Mouse (Mus musculus) forebrain, postnatal 0 days (tissue): ENCODE measurements at regions not wholly inside any gene's neighbourhood (a gene's known extent, or its start where the extent isn't known, plus 50 kb on each side); places are given as distances from the start of the nearest gene placed in this dataset.

Source experiments
- ATAC-seq: fragments of 200-750 bp; cut with Nextera tagmentation; 2 replicates; pipeline ENCODE4 v1.8.0; 2017; ENCODE audit warnings: mild to moderate bottlenecking, moderate library complexity
- DNase-seq: peaks from one replicate; pipeline ENCODE4 v3.0.0-alpha.2; 2015
- H3K27ac ChIP-seq: fragments of 300-500 bp; sonication (generic); 2 replicates; pipeline ENCODE4 v1.5.1; 2014; ENCODE audit warnings: low read depth, mild to moderate bottlenecking, antibody characterized with exemption, low read length, moderate library complexity, mixed read lengths
- H3K27me3 ChIP-seq: fragments of 300-500 bp; sonication (generic); 2 replicates; pipeline ENCODE4 v1.6.1; 2014; ENCODE audit warnings: mild to moderate bottlenecking, low read length, mixed read lengths; ENCODE audit not compliant: insufficient read depth
- H3K36me3 ChIP-seq: fragments of 300-500 bp; sonication (generic); 2 replicates; pipeline ENCODE4 v1.6.1; 2014; ENCODE audit warnings: mild to moderate bottlenecking, moderate library complexity; ENCODE audit not compliant: insufficient read depth
- H3K4me1 ChIP-seq: fragments of 300-500 bp; sonication (generic); 2 replicates; pipeline ENCODE4 v1.6.1; 2014; ENCODE audit warnings: antibody characterized with exemption; ENCODE audit not compliant: insufficient read depth
- H3K4me2 ChIP-seq: fragments of 300-500 bp; sonication (generic); 2 replicates; pipeline ENCODE4 v1.6.1; 2014; ENCODE audit warnings: low read depth, mild to moderate bottlenecking, moderate library complexity
- H3K4me3 ChIP-seq: fragments of 300-500 bp; sonication (generic); 2 replicates; pipeline ENCODE4 v1.5.1; 2014; ENCODE audit warnings: low read depth, low read length, mixed read lengths
- H3K9ac ChIP-seq: fragments of 300-500 bp; sonication (generic); 2 replicates; pipeline ENCODE4 v1.6.1; 2014; ENCODE audit warnings: mild to moderate bottlenecking
- H3K9me3 ChIP-seq: fragments of 300-500 bp; sonication (generic); 2 replicates; pipeline ENCODE4 v1.6.1; 2016; ENCODE audit warnings: low read length
- CTCF ChIP-seq: sonication (generic); IDR thresholded peaks from 2 replicates; pipeline ENCODE4 v1.5.1; 2016; ENCODE audit warnings: antibody characterized with exemption, control low read depth, low read depth
- WGBS: fragments of 180-500 bp; shearing (Covaris S2); extraction: QIAGEN DNeasy Blood & Tissue Kit; methylation state at CpG from one replicate; pipeline ENCODE4 v1.1.7; 2014; 5-methylcytosine and 5-hydroxymethylcytosine counted together

- no peak overlapping the region for H3K4me2 ChIP-seq
- no peak overlapping the region for H3K27ac ChIP-seq
- no peak overlapping the region for H3K4me3 ChIP-seq
- no peaks in the 10 kb centered on the region for H3K4me1 ChIP-seq
- ATAC-seq = no peak
- no peaks in the 10 kb centered on the region for H3K9me3 ChIP-seq
- no peaks in the 10 kb centered on the region for H3K27me3 ChIP-seq
- WGBS = 83% methylated on average over 3 of the region's 3 CpGs
- H3K36me3 ChIP-seq = no peaks in the 10 kb centered on the region
- no peak for TF ChIP-seq CTCF
- H3K9ac ChIP-seq = no peak overlapping the region
- no peak for DNase-seq
Observed at GRCm38 (mm10) chr3:83479251-83479650, 286.9 kb upstream of the Sfrp2 start.

GRCm38 (mm10) chr3:83480176-83480575 is 285.9 kb upstream of the Sfrp2 start:
- H3K4me2 ChIP-seq = no peak overlapping the region
- H3K36me3 ChIP-seq = no peaks in the 10 kb centered on the region
- no peak for TF ChIP-seq CTCF
- no peaks in the 10 kb centered on the region for H3K27me3 ChIP-seq
- DNase-seq (no peak), ATAC-seq (no peak)
- no peak overlapping the region for H3K27ac ChIP-seq
- H3K9me3 ChIP-seq = no peaks in the 10 kb centered on the region
- no peak overlapping the region for H3K4me3 ChIP-seq
- H3K4me1 ChIP-seq = no peaks in the 10 kb centered on the region
- H3K9ac ChIP-seq = no peak overlapping the region
- 60% methylated on average over 1 of the region's 1 CpGs for WGBS

- H3K9me3 ChIP-seq = no peaks in the 10 kb centered on the region
- no peak overlapping the region for H3K4me3 ChIP-seq
- H3K9ac ChIP-seq = no peak overlapping the region
- no peak overlapping the region for H3K4me2 ChIP-seq
- no peak overlapping the region for H3K27ac ChIP-seq
- H3K4me1 ChIP-seq = no peaks in the 10 kb centered on the region
- 57% methylated on average over 7 of the region's 7 CpGs for WGBS
- peak; percentile 71 for DNase-seq
- no peak for TF ChIP-seq CTCF
- no peaks in the 10 kb centered on the region for H3K27me3 ChIP-seq
- no peaks in the 10 kb centered on the region for H3K36me3 ChIP-seq
- ATAC-seq = peak; percentile 92
Observed at GRCm38 (mm10) chr3:83486192-83486716, 279.9 kb upstream of the Sfrp2 start.

GRCm38 (mm10) chr3:83495584-83495983 is 270.5 kb upstream of the Sfrp2 start:
- Histone ChIP-seq H3K27me3 (no peaks in the 10 kb centered on the region), H3K36me3 (no peaks in the 10 kb centered on the region), H3K4me1 (no peaks in the 10 kb centered on the region), H3K9ac (no peak overlapping the region), H3K27ac (no peak overlapping the region), H3K9me3 (no peaks in the 10 kb centered on the region), H3K4me3 (no peak overlapping the region), H3K4me2 (no peak overlapping the region)
- WGBS = 23% methylated on average over 1 of the region's 1 CpGs
- ATAC-seq = no peak
- TF ChIP-seq CTCF = no peak
- no peak for DNase-seq

- Histone ChIP-seq H3K9me3 (no peaks in the 10 kb centered on the region), H3K36me3 (no peaks in the 10 kb centered on the region), H3K9ac (no peak overlapping the region), H3K27ac (no peak overlapping the region), H3K27me3 (no peaks in the 10 kb centered on the region), H3K4me1 (no peaks in the 10 kb centered on the region), H3K4me3 (no peak overlapping the region), H3K4me2 (no peak overlapping the region)
- DNase-seq = no peak
- no peak for TF ChIP-seq CTCF
- no peak for ATAC-seq
- WGBS = 20% methylated on average over 7 of the region's 7 CpGs
Observed at GRCm38 (mm10) chr3:83503901-83504300, 262.2 kb upstream of the Sfrp2 start.

- H3K27ac ChIP-seq = no peak overlapping the region
- no peaks in the 10 kb centered on the region for H3K4me1 ChIP-seq
- TF ChIP-seq CTCF = no peak
- H3K9me3 ChIP-seq = no peaks in the 10 kb centered on the region
- H3K36me3 ChIP-seq = no peaks in the 10 kb centered on the region
- H3K9ac ChIP-seq = no peak overlapping the region
- no peak for DNase-seq
- ATAC-seq = no peak
- 73% methylated on average over 4 of the region's 4 CpGs for WGBS
- no peak overlapping the region for H3K4me3 ChIP-seq
- H3K27me3 ChIP-seq = no peaks in the 10 kb centered on the region
- no peak overlapping the region for H3K4me2 ChIP-seq
Observed at GRCm38 (mm10) chr3:83516614-83517013, 249.5 kb upstream of the Sfrp2 start.

- Histone ChIP-seq H3K27ac (no peak overlapping the region), H3K4me3 (no peak overlapping the region), H3K4me2 (no peak overlapping the region), H3K4me1 (no peaks in the 10 kb centered on the region), H3K9ac (no peak overlapping the region), H3K27me3 (no peaks in the 10 kb centered on the region), H3K36me3 (no peaks in the 10 kb centered on the region), H3K9me3 (no peaks in the 10 kb centered on the region)
- TF ChIP-seq CTCF = no peak
- DNase-seq (peak; percentile 30), ATAC-seq (no peak)
- WGBS = 43% methylated on average over 6 of the region's 6 CpGs
Observed at GRCm38 (mm10) chr3:83517914-83518635, 248.0 kb upstream of the Sfrp2 start.
